Mouse (Mus musculus) stomach, postnatal 0 days (tissue): ENCODE measurements around the gene Auh.

Experiments
- CTCF ChIP-seq: IDR thresholded peaks from 2 replicates; pipeline ENCODE4 v1.5.1; 2016; ENCODE audit warnings: antibody characterized with exemption, low read depth, mild to moderate bottlenecking, moderate library complexity
- EP300 ChIP-seq: optimal IDR thresholded peaks from 2 replicates; pipeline ENCODE3; 2016; ENCODE audit warnings: antibody characterized with exemption

GRCm38 (mm10) chr13:52874338-52874737 is 55.1 kb downstream of the Auh start:
- TF ChIP-seq CTCF (no peak), EP300 (no peak)
